Mouse (Mus musculus) kidney, postnatal 25 days (tissue): ENCODE results near the gene Tcf7l2.

Experiments
- DNase-seq, 2 experiments: peaks; one replicate each; pipeline ENCODE4 v3.0.0; 2021; ENCODE audit warnings: mixed read lengths in 2 of 2

Tcf7l2 gene

DNA sequence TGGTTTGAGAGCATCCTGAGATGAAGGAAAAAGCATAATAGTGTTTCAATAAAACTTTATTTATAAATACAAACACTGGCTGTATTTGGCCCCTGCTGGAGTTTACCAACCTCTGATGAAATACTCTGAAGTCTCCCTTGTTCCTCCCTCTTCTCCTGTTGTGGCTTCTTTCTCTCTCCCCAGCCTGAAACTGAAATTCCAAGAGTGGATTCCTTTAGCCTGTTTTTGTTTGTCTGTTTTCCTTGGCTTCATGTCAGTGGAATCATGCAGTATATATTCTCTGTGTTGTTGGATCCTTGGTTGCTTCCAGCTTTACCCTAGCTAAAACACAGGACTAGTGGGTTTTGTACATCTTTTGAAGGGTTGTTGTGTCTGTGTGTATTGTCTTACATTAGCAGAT, 16.5 kb downstream of the Tcf7l2 start:
- DNase-seq = no peak

DNA sequence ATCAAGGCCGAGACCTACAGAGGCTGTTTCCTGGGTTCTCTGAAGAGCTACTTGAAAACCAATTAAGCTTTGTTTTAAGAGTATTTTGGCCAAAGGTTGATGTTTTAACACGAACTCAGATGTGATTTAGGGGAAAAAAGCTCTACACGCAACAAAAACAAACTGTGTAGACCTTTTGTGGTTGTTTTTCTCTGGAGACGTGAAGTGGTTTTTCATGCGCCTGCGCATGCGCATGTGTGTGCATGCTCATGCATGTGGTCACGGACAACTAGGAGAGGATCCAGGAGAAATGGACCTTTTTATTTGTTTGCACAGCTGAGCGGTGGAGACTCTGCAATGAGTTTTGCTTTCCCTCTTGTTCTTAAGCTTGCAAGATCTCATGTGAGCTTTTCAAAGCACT, 17.4 kb downstream of the Tcf7l2 start:
- DNase-seq = peak in 1 of 2 experiments; percentile 32

DNA sequence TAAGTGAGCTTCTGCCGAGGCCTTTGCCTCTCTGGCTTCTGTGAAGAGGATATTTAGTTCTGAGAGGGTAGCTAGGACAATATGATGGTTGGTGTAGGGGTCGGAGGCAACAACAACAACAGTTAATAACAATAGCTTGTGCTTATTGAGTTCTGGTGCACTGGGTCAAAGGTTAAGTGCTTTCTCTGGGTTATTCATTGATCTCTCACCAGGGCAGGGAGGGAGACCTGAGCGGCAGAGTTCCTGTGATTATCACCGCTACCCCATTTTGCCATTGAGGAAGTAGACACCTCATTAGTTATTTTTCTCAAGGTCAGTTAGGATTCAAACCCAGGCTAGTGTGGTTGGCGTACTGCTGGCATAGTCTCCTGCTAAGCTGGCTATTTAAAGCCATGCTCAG, 19.5 kb downstream of the Tcf7l2 start:
- DNase-seq = no peak

DNA sequence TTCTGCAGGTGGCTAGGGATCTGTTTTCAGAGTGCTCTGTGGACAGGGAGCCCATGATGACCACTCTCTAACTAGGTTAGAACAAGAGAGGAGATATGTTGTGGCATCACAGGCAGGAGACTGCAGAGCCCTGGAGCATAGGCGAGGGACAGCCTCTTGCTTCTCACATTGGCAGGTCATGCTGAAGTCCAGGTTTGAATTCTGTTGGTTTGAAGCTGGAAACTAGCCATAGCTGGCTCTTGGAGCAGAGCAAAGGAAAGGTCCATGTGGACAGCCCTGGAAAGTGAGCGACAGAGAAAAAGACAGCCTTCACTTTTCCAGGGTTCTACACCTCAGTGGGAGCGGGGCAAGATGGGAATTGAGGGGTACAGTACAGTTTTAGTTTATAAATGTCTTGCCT, 20.6 kb downstream of the Tcf7l2 start:
- DNase-seq = peak in 1 of 2 experiments; percentile 29

DNA sequence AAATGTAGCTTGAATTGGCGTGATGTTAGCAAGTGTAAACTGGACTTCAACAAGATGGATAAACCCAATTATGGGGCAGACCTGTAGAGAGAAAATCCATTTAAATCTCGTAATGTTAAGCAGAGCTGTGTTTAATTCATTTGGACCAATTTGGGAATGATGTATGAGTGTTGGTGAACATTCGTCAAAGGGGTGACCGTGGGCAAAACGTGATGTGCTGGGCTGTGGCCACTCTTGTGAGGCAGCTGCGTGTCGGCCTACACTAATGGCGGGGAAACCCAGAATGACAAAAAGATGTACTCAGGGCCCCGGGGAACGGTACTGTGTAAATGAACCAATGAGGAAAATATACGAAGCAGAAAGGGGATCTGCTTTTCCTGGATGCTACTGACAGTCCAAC, 24.2 kb downstream of the Tcf7l2 start:
- no peak for DNase-seq

DNA sequence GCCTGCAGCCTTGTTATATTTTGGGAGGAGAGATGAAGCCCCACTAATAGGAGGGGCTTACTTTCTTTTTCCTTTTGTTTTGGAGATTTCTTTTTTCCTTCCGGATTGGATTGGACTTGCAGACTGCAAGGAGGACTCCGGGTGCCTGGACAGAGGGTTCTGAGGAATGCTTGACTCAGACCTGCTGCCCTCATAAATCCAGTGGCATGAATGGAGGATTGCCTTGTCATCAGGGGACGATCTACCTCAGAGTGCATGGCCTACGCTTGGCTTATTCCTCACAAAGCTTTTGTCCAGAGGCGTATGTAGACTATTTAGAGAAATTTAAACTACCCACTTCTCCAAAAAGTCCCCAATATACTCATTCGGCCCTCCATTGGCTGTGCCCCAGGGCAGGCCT, 25.5 kb downstream of the Tcf7l2 start:
- no peak for DNase-seq

DNA sequence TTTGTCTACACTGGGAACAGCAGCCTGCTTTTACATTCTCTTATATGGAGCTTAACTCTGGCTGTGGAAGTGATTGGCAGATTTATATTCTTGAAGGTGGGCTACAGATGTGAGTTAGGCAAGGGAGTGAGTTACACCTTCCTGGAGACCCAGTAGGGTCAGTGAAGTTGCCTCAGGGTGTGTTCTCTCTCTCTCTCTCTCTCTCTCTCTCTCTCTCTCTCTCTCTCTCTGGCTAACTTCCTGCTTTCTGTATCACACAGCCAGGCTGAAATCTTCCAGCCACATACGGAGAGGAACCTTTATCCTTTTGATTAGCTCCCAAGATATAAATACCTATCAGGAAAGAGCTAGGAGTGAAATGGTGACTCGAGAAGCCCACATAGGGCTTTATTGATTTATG, 26.0 kb downstream of the Tcf7l2 start:
- DNase-seq = no peak

DNA sequence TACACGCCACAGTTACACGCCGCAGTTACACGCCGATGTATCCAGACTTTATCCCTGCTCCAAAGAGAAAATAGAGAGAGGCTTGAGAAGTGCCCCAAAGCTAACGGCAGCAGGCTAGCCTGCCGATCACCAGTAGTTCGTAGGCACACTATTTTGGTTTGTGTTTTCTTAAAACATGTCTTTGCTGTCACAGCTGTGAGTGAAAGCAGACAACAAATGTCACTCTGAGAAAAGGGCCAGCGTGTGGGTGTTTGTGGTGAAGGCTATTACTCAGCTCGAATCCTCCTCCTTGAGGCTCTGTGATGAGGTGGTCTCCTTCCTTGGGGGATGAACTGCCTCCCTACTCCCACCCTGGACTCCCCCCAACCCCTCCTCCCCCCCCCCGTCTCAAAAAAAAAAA, 26.6 kb downstream of the Tcf7l2 start:
- DNase-seq = no peak

DNA sequence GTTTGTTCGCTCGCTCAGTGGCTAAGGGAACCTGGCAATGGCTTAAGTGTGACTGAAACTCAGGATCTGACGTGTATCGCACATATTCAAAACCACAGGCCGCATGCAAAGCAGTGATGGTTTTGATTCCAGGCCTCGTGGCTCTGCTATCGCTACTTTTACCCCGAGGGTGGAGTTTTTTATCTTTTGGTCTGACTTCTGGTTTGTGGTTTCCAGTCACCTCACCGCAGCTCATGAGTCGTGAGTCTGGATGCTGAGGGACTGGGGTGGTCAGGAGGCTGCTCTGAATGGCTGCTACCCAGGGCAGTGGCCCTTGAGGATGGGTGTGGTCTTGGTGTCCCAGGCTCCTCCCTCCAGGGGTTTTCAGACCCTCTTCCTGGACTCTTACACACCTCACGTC, 27.3 kb downstream of the Tcf7l2 start:
- peak in 1 of 2 experiments; percentile 22 for DNase-seq

DNA sequence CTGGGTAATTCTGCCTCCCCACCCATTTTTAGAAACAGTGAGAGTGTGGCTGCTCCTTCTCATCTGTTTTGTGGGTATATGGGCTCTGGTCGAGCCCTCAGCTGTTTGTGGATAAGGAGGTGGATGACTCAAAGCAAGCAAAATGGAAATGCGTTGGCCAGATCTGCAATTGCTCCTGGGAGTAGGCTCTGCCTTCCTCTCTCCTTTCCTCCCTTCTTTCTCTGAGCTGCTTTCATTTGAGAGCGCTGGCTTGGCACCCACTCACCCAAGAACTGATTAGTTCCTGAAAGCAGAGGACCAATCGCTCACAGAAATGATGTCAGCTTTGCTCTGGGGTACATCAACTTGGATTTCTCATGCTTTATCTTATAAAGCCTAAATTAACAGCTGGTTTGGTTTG, 32.7 kb downstream of the Tcf7l2 start:
- DNase-seq = no peak

DNA sequence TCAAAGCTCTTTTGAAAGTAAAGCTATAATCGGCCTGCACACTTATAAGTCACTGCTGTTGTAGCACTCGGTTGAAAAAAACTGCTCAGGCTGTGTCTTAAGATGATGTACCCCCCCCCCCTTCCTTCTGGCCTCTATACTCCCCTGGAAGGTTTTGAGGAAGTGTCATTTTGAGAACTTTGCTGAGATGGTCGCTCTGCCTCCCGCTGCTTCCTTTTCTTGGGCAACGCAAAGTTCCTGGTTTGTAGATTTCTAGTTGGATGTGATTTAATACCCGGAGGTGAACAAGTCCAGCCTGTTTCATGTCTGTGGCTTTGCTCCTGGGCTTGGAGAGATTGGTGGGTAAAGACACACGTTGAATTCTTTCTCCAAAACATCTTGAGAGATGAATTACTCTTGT, 33.2 kb downstream of the Tcf7l2 start:
- DNase-seq = no peak

DNA sequence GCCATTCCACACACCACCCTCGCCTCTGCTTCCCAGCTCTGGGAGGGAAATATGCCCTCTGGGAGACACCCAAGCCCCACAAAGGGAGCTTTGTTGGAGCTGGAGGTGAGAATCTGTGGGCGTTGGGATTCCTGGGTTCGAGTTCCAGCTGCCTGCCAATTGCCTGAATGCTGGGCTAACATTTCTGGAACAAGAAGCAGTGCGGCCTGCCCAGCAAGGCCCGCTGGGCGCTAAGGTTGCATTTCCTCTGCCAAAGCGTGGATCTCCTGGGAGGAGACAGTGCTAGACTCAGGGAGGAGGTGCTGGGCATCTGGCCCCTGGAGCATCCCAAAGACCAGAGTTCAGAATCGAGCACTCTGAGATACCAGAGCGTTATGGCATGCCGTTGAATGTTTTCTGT, 38.3 kb downstream of the Tcf7l2 start:
- no peak for DNase-seq

DNA sequence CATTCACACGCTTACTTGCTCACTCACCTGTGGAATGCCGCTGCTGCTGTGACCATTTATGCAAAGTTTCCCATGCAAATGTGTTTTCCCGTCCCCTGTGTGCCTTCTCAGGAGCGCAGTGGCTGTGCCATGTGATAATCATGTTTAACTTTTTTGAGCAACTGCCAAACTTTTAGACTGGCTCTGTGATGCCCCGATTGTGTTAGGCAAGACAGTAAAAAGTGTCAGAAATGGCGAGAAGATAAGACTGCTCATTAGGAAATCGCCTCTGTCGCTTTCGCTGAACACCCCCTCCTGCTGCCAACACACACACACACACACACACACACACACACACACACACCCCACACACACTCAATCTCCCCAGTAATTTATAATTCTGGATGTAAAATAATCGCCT, 39.5 kb downstream of the Tcf7l2 start:
- DNase-seq = no peak

DNA sequence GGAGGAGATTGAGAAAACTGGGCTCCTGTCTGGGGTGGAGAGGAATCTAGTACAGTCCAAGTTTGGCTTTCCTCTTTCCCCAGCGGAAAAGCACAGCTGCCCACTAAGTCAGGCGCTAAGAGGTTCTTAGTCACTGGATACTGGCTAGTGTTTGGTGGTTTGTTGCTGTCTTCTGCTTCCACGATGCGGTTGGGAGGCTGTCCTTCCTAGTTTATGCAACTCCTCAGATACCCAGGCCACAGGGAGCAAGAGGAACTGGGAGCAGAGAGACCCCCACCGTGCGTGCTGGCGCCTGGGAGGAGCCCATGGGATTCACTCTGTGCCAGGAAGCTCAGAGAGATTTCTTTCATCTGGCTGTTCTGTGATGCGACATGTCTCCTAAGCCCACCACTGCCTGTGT, 40.1 kb downstream of the Tcf7l2 start:
- no peak for DNase-seq

DNA sequence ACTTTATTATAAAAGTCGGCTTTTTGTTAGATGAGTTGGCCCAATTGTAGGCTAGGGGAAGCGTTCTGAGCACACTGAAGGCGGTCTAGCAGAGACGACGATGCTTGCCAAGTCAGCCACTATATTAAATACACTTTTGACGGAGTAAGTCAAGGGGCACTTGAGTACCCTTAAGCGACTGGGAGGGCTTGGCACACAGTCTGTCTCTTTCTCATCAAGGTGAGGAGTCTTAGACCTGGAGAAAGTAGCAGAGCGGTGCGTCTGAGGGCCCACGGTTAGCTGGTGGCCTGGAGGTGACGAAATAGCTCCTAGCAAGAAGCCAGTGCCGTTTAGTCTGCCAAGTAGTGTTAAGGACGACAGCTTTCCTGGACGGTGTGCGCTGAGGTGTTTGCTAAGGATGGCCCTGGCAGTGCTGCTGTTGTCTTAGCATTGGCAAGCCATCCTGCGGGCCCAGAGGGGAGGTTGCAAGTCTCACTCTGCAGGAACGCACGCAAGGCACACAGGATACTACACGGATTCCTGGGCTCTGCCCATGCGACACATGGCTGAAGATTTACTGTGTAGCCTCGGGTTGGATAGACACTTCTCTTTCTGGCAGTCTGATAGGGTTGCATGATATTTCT, 43.3 kb downstream of the Tcf7l2 start:
- DNase-seq = no peak

DNA sequence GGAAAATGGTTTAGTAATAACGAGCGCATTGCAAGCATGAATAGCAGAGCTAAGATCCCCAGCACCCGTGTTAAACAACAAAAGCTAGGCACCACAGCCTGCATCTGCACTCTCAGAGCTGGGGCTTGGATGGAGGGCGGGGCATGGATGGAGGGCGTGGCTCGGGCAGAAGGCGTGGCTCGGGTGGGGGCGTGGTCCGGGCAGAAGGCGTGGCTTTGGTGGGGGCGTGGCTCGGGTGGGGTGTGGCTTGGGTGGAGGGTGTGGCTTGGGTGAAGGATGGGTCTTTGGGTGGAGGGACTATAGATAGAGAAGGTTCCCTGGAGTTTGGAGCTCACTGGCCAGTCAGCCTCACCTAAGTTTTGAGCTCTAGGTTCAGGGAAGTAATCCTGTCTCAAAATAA, 45.8 kb downstream of the Tcf7l2 start:
- DNase-seq = no peak

DNA sequence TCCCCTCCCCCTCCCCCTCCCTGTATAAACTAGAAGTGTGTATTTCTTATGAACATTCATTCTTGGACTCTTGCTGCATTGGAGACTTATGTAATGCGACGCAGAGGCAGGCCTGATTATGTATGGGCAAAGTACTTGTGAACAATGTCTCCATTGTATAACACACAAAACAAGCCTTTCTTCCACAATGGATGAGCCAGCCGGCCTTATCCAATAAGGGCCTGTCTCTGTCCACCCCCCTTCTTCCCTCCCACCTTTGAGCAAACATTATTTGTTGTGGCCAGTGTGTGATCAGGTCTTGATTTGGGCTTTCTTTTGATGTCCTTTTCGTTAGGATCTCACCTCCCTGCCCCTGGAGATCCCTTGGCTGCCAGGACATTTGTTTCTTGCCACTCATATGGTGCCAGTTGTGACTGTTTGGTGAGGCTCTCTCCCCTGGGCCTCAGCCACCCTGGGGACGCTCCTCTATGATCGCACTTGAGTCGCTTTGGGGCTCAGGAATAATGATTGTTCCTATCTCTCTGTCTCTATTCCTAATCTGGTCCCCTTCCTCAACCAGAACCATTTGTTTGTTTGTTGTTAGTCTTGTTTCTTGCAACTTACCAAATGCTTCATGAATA, 46.8 kb downstream of the Tcf7l2 start:
- no peak for DNase-seq

DNA sequence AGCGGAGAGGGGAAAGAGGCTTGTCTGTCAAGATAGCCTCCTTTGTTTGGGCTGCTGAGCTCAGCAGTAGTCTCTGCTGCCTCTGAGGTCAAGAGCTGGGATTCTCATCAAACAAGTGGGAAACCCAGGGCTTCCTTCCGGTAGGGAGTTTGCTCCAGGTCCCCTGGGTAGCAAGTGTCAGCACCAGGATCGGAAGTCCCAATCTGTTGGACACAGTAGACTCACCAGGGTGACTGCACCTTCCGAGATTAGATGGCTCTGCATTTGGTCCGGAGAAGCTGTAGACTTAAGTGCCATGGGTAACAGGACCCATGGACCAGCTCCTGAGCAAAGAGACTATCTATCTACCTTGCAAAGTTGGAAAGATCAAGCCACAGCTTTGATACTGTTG, 47.3 kb downstream of the Tcf7l2 start:
- DNase-seq = no peak

DNA sequence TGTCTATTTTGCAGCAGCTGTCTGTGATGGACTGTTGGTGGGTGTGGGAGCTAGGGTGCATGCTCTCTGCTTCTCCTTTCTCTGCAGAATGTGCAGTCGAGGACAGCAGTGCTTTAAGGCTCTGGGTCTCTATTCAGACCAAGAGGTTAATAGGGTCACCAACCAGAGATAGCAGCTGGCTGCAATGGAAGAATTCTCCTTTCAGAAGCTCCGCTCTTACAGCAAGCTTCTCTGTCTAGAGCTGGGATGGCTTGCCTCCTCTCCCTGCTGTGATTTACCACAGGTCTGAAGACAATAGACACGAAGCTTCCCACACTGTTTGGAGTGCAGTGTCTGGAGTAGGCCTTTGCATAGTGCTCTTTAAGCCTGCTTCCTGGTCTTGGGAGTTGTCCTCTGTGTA, 48.2 kb downstream of the Tcf7l2 start:
- no peak for DNase-seq

DNA sequence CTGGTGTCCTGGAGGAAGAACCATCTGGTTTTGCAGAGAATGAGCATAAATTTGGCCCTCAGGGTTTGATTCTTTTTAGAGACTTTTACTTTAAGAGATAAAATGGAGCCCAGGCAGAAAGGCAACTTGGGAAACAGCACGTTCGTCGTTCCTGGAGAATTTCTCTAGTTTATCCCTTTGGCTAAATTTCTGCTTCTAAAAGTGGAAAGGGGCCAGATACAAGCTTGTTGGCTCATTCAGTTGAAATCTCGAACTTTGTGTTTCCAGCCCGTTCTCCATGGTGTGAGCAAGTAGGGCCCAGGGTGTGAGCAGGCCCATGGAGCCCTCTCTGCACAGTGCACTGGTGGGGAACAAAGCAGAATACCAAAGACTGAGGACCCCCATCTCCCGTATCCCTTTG, 49.7 kb downstream of the Tcf7l2 start:
- DNase-seq = no peak

DNA sequence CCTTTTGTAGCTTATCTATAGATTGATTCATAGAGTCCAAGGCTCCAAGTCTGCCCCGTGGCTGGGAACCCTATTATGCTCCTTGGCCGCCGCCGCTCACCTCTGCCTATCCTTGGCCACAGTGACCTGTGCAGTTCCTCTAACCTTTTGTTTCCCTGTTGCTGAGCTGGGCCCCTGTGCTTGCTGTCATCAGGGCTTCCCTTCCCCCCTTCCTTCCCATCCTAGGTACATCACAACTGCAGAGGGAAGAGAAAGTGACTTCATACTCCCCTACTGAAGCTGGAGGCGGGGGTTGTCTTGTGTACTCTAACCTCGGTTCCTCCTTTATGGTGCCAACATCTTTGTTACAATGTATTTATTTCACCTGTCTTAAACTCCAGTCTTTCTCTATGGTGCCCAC, 50.3 kb downstream of the Tcf7l2 start:
- DNase-seq = no peak

DNA sequence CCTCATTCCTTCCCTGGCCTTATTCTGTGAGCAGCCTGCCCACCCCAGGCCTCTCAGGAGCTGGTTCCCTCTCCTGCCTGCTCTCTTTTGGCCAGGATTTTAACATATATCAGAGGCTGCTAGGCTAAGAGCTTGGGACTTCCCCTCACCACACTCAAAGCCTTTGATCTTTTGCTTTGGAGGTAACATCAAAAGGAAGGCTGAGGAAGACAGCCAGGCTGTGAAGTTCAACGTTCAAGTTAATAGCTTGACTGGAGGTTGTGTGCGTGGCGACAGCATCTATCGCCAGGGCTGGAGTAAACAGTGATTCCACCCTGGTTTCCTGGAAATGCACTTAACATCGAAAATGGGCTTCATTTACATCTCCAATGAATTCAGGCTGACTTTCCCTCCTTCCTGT, 51.0 kb downstream of the Tcf7l2 start:
- no peak for DNase-seq

DNA sequence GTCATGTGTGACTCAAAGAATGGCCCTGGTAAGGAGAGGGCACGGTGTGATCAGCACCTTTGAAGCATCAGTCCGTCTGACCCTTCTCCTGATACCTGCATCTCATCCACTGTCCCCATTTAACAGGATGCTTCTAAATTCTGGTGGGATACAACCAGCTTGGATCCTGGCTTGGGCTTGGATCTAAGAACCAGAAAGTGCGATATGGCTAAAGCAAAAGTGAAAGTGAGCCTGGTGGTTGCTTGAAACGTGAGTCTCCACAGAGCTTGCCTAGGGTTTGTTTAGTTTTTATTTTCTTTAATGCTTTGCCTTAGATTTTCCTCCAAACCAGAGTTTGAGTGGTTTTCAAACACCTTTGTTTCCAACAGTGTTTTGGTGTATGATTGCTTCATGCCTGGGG, 51.4 kb downstream of the Tcf7l2 start:
- DNase-seq = no peak

DNA sequence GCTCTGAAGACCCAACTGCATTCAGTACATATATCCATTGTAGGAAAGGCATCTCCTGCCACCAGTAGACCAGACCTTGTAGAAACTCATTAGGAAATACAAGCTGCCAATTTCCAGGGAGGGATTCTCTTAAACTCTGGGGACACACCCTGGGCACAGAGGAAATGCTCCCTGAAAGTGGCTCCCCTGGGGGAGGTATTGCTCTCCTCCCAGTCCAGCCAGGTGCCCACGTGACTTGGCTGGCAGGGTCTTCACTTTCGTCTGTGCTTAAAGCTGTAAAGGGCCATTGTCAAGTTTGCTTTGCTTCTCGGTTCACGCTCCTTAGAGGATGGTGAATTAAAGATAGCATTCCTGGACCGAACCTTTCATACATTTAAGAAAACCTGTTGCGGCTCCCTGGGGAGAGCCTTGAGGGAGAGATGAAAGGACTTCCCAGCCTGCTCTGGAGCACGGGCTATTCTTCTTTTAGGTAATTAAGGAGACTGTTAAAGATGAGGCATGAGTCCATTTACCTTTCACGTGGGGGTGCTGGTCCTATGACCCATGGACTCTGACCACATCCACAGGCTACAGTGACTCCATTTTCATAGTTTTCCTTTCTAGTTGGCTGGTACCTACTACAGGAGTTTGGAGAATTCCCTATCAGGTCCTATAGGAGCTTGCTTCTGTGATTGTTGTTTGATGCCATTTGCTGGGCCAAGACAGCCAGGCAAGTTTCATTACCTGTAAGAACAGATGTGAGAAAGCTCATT, 52.8 kb downstream of the Tcf7l2 start:
- DNase-seq = no peak

DNA sequence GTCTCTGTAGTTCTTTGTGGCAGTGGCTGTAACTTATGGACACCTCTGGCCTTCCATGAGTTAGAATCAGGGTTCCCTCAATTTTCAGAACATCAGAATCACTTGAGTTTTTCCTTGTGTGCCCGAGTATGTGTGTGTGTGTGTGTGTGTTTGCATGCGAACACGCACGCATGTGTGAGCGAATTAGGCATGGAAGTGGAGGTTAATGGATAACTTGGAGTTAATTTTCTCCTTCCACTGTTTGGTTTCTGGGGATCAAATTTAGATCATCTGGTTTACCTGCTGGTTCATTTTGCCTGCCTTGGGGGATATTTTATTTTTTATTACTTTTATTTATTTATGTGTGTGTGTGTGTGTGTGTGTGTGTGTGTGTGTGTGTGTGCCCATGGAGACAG, 53.3 kb downstream of the Tcf7l2 start:
- DNase-seq = no peak
